Mouse (Mus musculus) spleen, postnatal 4 days (tissue): ENCODE data around the gene Celf5.
A peak's percentile ranks its signal among the peaks of the same experiment; 100 is the strongest.

ENCODE experiments used
- DNase-seq, 2 experiments: peaks; one replicate each; pipeline ENCODE4 v3.0.0; 2022; ENCODE audit warnings: low spot score in 2 of 2

Gene Celf5

GRCm38 (mm10) chr10:81482533-81482889 lies at the start of gene Celf5:
Gene Celf5 (minus strand): TSS chr10:81482709.
- peak; percentile 54 to 87 for DNase-seq

DNA sequence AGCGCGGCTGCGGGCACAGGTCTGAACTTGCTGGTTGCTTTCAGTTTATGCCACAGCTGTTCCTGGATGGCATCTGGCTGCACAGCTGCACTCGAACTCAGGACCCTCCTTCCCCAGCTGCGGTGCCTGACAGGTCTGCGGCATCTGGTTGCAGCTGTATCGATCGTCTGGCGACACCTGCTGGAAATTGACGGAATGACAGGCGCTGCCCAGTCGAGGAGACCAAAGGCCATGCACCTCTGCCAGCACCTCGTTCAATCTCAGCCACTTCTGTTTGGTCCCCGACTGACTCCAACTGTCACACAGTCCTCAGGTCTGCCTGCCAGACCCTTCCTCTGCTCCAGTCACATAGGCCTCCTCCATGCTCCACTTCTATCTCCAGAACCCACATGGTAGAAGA lies 44.3 kb upstream of the Celf5 start:
- DNase-seq, result peak; percentile 89 to 98

DNA sequence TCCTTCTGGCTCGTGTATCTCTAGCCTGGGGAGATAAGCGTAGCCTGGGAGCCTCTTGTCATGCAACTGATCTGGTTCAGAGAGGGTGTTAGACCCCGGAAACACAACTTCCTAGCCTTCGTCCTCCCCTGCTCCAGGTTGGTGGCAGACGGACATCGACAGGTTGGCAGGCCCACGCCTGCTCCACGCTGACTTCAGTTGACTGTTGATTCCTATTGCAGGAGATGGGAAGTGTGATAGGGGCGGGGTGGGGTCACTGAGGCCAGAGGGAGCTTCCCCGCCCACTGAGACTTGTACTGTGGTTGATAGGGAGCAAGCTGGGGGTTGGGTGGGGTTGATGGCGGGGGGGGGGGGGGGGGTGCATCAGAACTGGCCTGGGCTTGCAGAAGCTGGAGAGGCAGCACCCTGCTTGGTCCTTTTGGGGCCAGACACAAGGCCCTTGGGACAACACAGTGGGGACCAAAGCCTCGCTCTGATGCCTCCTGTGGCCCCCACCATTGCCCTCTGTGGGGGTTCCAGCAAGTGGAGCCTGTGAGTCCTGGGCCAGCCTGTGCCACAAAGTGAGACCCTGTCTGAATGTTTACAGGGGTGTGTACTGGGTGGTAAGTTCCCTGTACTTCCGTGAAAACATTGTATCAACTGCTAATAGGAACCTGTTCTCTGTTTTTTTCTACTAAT lies 42.6 kb upstream of the Celf5 start:
- DNase-seq, result peak in 1 of 2 experiments; percentile 24

DNA sequence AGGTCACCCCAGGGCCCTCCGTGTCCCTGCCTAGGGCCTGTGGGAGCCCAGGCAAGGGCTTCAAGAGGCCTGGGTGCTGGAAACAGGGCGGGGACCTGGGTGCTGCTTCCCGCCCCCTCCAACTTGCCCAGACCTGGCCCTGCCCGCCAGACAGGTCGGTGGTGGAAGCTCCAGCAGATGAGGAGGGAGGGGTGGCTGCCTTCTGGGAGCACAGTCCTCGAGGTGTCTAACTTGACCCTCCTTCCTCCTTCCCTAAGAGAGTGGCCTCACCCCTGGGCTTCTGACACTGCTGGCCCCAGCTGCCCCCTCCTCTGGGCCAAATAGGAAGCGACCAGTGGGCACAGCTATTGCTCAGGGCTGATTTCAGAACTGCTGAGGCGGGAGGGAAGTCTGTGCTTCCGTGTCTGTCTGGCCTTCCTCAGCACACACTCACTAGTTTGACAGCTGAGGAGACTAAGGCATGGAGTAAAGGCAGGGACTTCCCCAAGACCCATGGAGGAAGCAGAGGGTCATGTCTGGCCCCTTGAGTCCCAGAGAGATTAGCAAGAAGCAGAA lies 41.6 kb upstream of the Celf5 start, which contains the start of gene Gna15:
TSS of gene Gna15 (minus strand) at position 175 of the 555 bp plus-strand sequence.
- DNase-seq, result no peak

DNA sequence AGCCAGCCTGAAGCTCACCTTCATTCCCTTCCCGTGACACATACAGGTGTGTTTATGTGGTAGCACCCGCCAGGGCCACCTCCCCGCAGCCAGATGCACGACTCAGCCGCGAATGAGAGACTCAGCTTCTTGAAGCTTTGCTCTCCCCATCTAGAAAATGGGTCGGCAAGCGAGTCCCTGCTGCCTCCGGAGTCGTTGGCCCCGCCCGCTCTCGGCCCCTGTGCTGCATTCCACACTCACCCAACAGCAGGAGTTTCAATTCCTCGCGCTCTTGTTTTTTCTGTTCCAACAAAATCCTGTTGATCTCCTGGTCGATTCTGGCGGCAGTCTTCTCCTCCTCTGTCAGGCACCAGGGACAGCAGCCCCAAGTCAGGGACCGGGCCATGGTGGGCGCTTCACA lies 41.1 kb upstream of the Celf5 start:
- no peak for DNase-seq

DNA sequence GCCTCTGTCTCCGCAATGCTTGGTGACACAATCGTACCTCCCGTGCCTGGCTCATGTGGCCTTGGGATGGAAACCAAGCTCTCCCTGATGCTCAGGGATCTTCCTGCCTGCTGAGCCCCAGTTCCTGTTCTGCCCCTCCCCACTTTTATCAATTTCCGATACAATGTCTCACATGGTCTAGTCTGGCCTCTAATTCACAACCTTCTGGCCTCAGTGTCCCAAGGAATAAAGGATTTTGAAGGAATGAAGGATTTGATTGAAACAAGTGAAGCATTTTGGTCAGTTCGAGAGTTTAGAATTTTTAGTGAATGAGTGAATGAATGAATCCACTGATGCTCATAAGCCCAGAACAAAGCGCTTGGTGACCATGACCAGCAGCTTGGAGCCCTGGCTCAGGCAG lies 40.6 kb upstream of the Celf5 start:
- no peak for DNase-seq

DNA sequence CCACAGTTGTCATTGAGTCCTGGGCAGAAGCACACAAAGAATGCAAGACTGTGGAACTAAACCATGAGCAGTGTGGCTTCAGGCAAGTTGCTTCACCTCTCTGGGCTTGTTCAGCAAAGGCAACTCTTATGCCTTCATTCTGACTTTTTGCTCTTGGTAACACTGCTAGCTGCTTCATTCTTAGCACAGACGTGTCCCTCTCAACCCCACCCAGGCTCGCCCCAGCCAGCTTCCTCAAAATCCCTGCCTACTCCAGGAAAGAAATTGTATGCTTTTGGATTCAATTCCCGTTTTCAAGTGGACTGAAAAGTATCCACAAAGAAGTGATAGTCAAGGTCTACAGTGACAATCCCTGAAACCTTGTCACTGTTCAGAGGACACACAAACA lies 37.5 kb upstream of the Celf5 start:
- no peak for DNase-seq

- no peak for DNase-seq
Measured at GRCm38 (mm10) chr10:81519227-81519977, 36.9 kb upstream of the Celf5 start.

- peak; percentile 83 to 93 for DNase-seq
Measured at GRCm38 (mm10) chr10:81518546-81518945, 36.0 kb upstream of the Celf5 start.

DNA sequence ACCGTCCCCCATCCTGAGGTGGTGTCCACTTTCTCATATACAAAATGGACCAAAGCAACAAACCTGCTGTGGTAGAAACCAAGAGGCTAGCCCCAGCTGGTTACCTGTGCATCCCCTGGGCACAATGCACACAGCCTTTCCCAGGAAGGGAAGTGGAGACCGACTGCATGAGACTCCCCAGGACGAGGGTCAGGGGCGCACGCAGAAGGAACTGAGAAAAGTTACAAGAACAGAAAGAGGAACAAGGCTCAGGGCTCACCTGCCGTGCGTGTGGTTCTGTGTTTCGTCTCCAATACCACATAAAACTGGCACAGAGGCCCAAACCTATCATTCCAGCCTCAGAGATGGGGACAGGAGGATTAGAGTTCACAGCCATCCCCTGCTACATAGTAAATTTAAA lies 34.7 kb upstream of the Celf5 start:
- DNase-seq, result peak in 1 of 2 experiments; percentile 50

GRCm38 (mm10) chr10:81513798-81514197 lies 31.3 kb upstream of the Celf5 start:
- no peak for DNase-seq

DNA sequence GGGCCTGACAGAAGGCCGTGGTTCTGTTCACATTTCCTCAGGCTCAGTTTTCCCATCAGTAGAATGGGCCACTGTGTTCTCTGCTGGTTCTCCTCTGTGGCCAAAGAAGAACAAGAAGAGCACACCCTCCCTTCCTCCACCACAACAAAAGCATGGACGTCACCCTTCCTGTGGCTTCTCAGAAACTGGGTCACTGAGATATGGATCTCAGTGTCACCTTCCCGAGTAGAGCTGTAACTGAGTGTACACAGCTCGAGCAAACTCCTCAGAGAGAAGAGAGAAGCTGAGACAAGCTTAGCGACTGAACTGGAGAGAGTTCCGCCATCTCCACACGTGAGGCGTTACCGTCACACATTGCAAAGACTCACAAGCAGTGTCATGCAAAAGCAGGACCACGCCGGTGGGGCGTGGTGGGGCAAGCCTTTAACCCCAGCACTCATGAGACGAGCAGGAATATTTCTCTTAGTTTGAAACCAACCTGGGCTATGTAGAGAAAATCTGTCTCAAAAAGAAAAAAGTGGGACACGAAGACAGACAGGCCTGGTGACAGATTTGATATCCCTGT lies 27.8 kb upstream of the Celf5 start:
- DNase-seq, result no peak

DNA sequence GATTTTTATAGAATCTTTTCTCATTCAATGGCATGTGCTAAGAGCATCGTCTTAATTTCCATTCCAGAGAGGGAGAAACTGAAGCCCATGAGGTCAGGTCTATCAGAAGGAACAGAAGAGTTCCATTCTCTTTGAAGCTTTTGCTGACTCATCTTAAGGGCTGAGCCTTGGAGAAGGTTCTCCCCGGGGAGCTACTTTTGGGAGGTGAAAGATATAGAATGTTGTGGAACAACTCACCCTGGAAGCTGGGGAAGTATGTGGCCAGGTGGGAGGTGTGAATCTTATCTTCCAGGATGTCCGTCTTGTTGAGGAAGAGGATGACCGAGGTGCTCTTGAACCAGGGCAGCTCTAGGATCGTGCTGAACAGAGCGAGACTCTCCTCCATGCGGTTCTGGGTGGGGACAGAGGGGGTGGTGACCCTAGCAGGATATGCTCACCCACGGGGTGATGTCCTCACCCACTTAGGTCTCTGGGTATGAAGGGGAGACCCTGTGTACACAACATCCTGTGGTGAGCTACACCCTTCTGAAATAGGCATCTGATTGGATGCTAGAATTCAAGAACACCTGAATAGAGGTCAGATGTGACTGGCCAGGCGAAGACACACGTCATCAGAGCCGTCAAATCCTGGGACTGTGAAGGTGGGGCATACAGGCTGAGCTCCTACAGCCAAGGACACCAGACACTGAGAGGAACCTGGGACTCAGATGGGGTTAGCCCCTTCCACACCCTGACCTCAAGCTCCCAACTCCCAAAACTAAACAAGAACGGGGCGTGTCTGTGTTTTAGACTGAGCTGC lies 25.4 kb upstream of the Celf5 start:
- DNase-seq, result no peak

DNA sequence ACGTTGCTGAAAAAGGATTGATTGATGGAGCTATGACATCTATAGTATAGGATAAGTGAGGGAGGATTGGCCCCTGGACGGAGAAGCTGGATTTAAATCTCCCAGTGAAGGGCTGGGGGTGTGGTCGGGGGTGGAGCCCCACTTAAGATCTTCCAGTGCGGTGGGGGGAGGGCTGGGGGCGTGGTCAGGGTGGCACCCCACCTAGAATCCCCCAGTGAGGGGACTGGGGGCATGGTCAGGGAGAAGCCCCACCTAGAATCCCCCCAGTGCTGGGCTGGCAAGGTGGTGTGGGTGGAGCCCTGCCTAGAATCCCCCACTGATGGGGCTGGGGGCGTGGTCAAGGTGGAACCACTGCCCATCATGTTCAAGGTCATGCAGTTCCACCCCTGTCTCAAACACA lies 24.6 kb upstream of the Celf5 start:
- no peak for DNase-seq

GRCm38 (mm10) chr10:81505016-81505664 lies 22.6 kb upstream of the Celf5 start:
- DNase-seq, result no peak

DNA sequence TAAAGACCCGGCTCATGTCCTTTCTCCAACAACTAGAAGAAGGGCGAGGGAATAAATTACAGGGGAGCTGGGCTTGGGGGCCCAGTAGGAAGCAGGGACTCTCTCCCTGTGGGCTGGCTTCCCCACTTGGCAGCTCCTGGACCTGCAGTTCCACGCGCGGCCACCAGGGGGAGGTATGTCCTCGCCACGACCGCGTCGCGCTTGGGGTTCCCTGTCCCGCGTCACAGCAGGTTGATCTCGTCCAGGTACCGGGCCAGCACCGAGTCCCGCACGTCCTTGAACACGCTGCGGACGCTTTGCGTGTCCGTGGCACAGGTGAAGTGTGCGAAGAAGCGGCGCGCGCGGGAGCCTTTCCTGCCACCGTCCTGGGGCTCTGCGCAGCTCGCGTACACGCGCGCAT lies 20.1 kb upstream of the Celf5 start:
- DNase-seq, result peak; percentile 90 to 99

GRCm38 (mm10) chr10:81501863-81502262 lies 19.4 kb upstream of the Celf5 start:
- DNase-seq, result no peak

GRCm38 (mm10) chr10:81500032-81500431 lies 17.5 kb upstream of the Celf5 start, which contains the start of gene S1pr4:
Gene S1pr4 (minus strand): TSS chr10:81500132.
- no peak for DNase-seq

DNA sequence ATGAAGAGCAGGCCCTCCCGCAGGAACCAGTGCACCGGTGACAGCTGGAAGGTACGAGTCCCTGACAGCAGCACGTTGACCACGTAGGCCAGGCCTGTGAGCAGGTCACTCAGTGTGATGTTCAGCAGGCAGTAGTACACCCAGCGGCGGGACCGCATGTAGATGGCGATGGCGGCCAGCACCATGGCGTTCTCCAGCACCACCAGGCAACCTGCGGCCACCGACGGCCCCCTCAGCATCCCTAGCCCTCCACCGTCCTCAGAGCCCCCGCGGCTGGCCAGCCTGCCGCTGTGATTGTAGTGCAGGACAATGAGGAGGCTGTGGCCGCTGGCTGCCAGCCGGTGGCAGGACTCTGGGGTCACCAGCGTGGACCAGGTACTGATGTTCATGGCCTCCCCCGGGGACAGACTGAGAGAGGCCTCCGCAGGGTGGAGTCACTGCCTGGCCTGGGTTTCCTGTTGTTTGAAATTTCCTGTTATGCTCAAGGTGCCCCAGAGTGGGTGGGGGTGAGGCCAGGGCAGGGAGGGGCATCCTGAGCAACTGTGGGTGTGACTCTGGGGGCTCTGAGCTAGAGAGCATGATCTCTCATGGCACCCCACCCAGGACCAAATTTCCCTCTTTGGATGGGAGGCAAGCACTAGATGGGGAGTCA lies 16.9 kb upstream of the Celf5 start:
- peak; percentile 77 to 89 for DNase-seq

DNA sequence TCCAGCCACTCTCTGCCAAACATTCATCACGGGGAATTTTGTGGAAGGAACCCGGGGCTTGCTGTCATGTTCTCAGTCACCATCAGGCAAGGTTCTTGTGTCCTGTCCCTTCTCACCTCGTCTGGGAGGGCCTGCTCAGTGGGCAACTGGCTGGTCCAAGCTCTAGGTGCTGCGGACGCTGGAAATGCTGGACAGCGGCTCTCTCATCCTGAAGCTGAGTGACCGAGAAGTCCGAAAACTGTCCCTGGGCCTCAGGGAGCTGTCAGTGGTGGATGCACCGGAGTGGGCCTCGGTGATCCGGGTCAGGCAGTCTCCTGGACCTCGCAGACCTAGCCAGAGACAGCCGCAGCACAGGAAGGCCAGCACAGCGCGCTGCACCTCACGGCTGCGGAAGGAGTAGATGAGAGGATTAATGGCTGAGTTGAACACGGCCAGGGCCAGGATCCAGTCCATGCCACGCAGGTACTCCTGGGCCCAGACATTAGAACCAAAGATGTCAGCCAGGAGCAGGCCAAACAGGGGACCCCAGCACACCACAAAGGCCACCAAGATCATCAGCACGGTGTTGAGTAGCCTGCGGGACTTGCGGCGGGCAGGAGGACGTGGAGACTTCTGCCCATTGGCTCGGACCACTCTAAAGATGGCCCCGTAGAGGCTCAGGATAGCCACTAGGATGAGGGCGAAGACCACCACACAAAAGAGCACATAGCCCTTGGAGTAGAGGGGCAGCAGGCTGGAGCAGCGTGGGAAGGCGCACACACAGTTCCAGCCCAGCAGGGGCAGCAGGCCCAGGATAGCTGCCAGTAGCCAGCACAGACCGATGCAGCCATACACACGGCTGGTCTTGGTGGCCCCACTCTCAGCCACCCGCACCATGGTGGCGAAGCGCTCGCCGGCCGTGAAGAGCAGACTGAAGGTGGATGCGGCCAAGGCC lies 16.1 kb upstream of the Celf5 start:
- DNase-seq, result peak in 1 of 2 experiments; percentile 78
